Mouse (Mus musculus): Measurements from ENCODE around the gene Fam72a. TPM values are rescaled to one million over a fixed set of nuclear protein-coding genes. Genes with fewer than 3 reads are reported as not detected.

Gene Fam72a
- polyA plus RNA-seq, 1 experiment from 2014 or later: 1.8 TPM

GRCm38 (mm10) chr1:131523794-131524193, 3.9 kb upstream of the Fam72a start:
- peak; percentile 28 for DNase-seq
- Histone ChIP-seq H3K9ac (replicated peaks; ENCODE audit: low read length) (peak overlapping the region; percentile 81; the same call in 1 of the 2 replicates), H3K4me2 (ENCODE audit: low read length) (peak overlapping the region; percentile 93), H3K27me3 (ENCODE audit: control insufficient read depth, insufficient read depth, low read length) (no peaks in the 10 kb centered on the region), H3K36me3 (ENCODE audit: control insufficient read depth, insufficient read depth, low read length) (no peaks in the 10 kb centered on the region), H3K27ac (replicated peaks; ENCODE audit: low read depth, low read length) (no peak overlapping the region; the same call in 1 of the 2 replicates), H3K9me3 (ENCODE audit: control insufficient read depth, low read length) (no peaks in the 10 kb centered on the region), H3K4me1 (ENCODE audit: control insufficient read depth, insufficient read depth, low read length) (peaks cover 45% of the 10 kb centered on the region), H3K4me3 (replicated peaks; ENCODE audit: low read depth, low read length) (peak overlapping the region; percentile 77)
- ATAC-seq (ENCODE audit: low FRiP score, low TSS enrichment): no peak
- 46% methylated on average over 3 of the region's 3 CpGs for WGBS

- peak overlapping the region; percentile 93 for H3K4me2 ChIP-seq (ENCODE audit: low read length)
- peak overlapping the region; percentile 88 for H3K27ac ChIP-seq (replicated peaks; ENCODE audit: low read depth, low read length)
- H3K9me3 ChIP-seq (ENCODE audit: control insufficient read depth, low read length): no peaks in the 10 kb centered on the region
- no peaks in the 10 kb centered on the region for H3K36me3 ChIP-seq (ENCODE audit: control insufficient read depth, insufficient read depth, low read length)
- H3K9ac ChIP-seq (replicated peaks; ENCODE audit: low read length): peak overlapping the region; percentile 81
- DNase-seq: peak; percentile 70
- under 1% methylated on average over 26 of the region's 26 CpGs for WGBS
- ATAC-seq (ENCODE audit: low FRiP score, low TSS enrichment): no peak
- H3K4me3 ChIP-seq (replicated peaks; ENCODE audit: low read depth, low read length): peak overlapping the region; percentile 77
- peaks cover 52% of the 10 kb centered on the region for H3K4me1 ChIP-seq (ENCODE audit: control insufficient read depth, insufficient read depth, low read length)
- H3K27me3 ChIP-seq (ENCODE audit: control insufficient read depth, insufficient read depth, low read length): no peaks in the 10 kb centered on the region
Observed at GRCm38 (mm10) chr1:131525101-131525585, 2.6 kb upstream of the Fam72a start.

- Histone ChIP-seq H3K4me2 (ENCODE audit: low read length) (peak overlapping the region; percentile 93), H3K9me3 (ENCODE audit: control insufficient read depth, low read length) (no peaks in the 10 kb centered on the region), H3K36me3 (ENCODE audit: control insufficient read depth, insufficient read depth, low read length) (no peaks in the 10 kb centered on the region), H3K4me3 (replicated peaks; ENCODE audit: low read depth, low read length) (peak overlapping the region; percentile 77), H3K9ac (replicated peaks; ENCODE audit: low read length) (peak overlapping the region; percentile 81), H3K27ac (replicated peaks; ENCODE audit: low read depth, low read length) (peak overlapping the region; percentile 88), H3K27me3 (ENCODE audit: control insufficient read depth, insufficient read depth, low read length) (no peaks in the 10 kb centered on the region), H3K4me1 (ENCODE audit: control insufficient read depth, insufficient read depth, low read length) (peaks cover 52% of the 10 kb centered on the region)
- DNase-seq (peak; percentile 66), ATAC-seq (ENCODE audit: low FRiP score, low TSS enrichment) (no peak)
- under 1% methylated on average over 41 of the region's 41 CpGs for WGBS
Observed at GRCm38 (mm10) chr1:131525586-131526271, 2.0 kb upstream of the Fam72a start.

GRCm38 (mm10) chr1:131526371-131527270, 1.1 kb upstream of the Fam72a start:
- no peaks in the 10 kb centered on the region for H3K9me3 ChIP-seq (ENCODE audit: control insufficient read depth, low read length)
- WGBS: under 1% methylated on average over 81 of the region's 81 CpGs
- peaks cover 45% of the 10 kb centered on the region for H3K4me1 ChIP-seq (ENCODE audit: control insufficient read depth, insufficient read depth, low read length)
- H3K4me3 ChIP-seq (replicated peaks; ENCODE audit: low read depth, low read length): peak overlapping the region; percentile 77
- H3K4me2 ChIP-seq (ENCODE audit: low read length): peak overlapping the region; percentile 93
- peak overlapping the region; percentile 88 for H3K27ac ChIP-seq (replicated peaks; ENCODE audit: low read depth, low read length)
- ATAC-seq (ENCODE audit: low FRiP score, low TSS enrichment) (peak; percentile 24), DNase-seq (peak; percentile 81)
- H3K27me3 ChIP-seq (ENCODE audit: control insufficient read depth, insufficient read depth, low read length): no peaks in the 10 kb centered on the region
- H3K36me3 ChIP-seq (ENCODE audit: control insufficient read depth, insufficient read depth, low read length): no peaks in the 10 kb centered on the region
- H3K9ac ChIP-seq (replicated peaks; ENCODE audit: low read length): peak overlapping the region; percentile 81

- Histone ChIP-seq H3K27ac (replicated peaks; ENCODE audit: low read depth, low read length) (0 out of 2 replicates have a peak overlapping the region, but pooled peaks have one; percentile 41), H3K4me2 (ENCODE audit: low read length) (peak overlapping the region; percentile 99), H3K27me3 (ENCODE audit: control insufficient read depth, insufficient read depth, low read length) (no peaks in the 10 kb centered on the region), H3K9ac (replicated peaks; ENCODE audit: low read length) (peak overlapping the region; percentile 46), H3K4me3 (replicated peaks; ENCODE audit: low read depth, low read length) (peak overlapping the region; percentile 67), H3K9me3 (ENCODE audit: control insufficient read depth, low read length) (no peaks in the 10 kb centered on the region), H3K36me3 (ENCODE audit: control insufficient read depth, insufficient read depth, low read length) (no peaks in the 10 kb centered on the region), H3K4me1 (ENCODE audit: control insufficient read depth, insufficient read depth, low read length) (peaks cover 31% of the 10 kb centered on the region)
- DNase-seq (peak; percentile 58), ATAC-seq (ENCODE audit: low FRiP score, low TSS enrichment) (no peak)
- 0% methylated on average over 34 of the region's 34 CpGs for WGBS
Observed at GRCm38 (mm10) chr1:131528081-131528507, 391 bp downstream of the Fam72a start.

GRCm38 (mm10) chr1:131528561-131529166, 961 bp downstream of the Fam72a start:
- DNase-seq: no peak

GRCm38 (mm10) chr1:131539771-131540170, 12.1 kb downstream of the Fam72a start:
- 97% methylated on average over 4 of the region's 4 CpGs for WGBS
- Histone ChIP-seq H3K9me3 (ENCODE audit: control insufficient read depth, low read length) (no peaks in the 10 kb centered on the region), H3K4me2 (ENCODE audit: low read length) (no peak overlapping the region), H3K36me3 (ENCODE audit: control insufficient read depth, insufficient read depth, low read length) (no peaks in the 10 kb centered on the region), H3K9ac (replicated peaks; ENCODE audit: low read length) (no peak overlapping the region), H3K4me1 (ENCODE audit: control insufficient read depth, insufficient read depth, low read length) (0 out of 2 replicates have a peak, but pooled peaks cover 4% of the 10 kb centered on the region), H3K27ac (replicated peaks; ENCODE audit: low read depth, low read length) (no peak overlapping the region), H3K27me3 (ENCODE audit: control insufficient read depth, insufficient read depth, low read length) (no peaks in the 10 kb centered on the region), H3K4me3 (replicated peaks; ENCODE audit: low read depth, low read length) (no peak overlapping the region)
- ATAC-seq (ENCODE audit: low FRiP score, low TSS enrichment) (no peak), DNase-seq (no peak)

More at GRCm38 (mm10) chr1:131528561-131529166, 961 bp downstream of the Fam72a start:
- Histone ChIP-seq H3K36me3 (ENCODE audit: control insufficient read depth, insufficient read depth, low read length) (no peaks in the 10 kb centered on the region), H3K9me3 (ENCODE audit: control insufficient read depth, low read length) (no peaks in the 10 kb centered on the region), H3K4me1 (ENCODE audit: control insufficient read depth, insufficient read depth, low read length) (peaks cover 28% of the 10 kb centered on the region), H3K4me3 (replicated peaks; ENCODE audit: low read depth, low read length) (peak overlapping the region; percentile 67), H3K4me2 (ENCODE audit: low read length) (peak overlapping the region; percentile 99), H3K27me3 (ENCODE audit: control insufficient read depth, insufficient read depth, low read length) (no peaks in the 10 kb centered on the region), H3K27ac (replicated peaks; ENCODE audit: low read depth, low read length) (no peak overlapping the region), H3K9ac (replicated peaks; ENCODE audit: low read length) (peak overlapping the region; percentile 46)
- 2% methylated on average over 9 of the region's 9 CpGs for WGBS
- ATAC-seq (ENCODE audit: low FRiP score, low TSS enrichment): no peak

- Histone ChIP-seq H3K4me2 (ENCODE audit: low read length) (no peak overlapping the region), H3K4me1 (ENCODE audit: control insufficient read depth, insufficient read depth, low read length) (0 out of 2 replicates have a peak, but pooled peaks cover 4% of the 10 kb centered on the region), H3K4me3 (replicated peaks; ENCODE audit: low read depth, low read length) (no peak overlapping the region), H3K36me3 (ENCODE audit: control insufficient read depth, insufficient read depth, low read length) (no peaks in the 10 kb centered on the region), H3K9ac (replicated peaks; ENCODE audit: low read length) (no peak overlapping the region), H3K27me3 (ENCODE audit: control insufficient read depth, insufficient read depth, low read length) (no peaks in the 10 kb centered on the region), H3K9me3 (ENCODE audit: control insufficient read depth, low read length) (no peaks in the 10 kb centered on the region), H3K27ac (replicated peaks; ENCODE audit: low read depth, low read length) (no peak overlapping the region)
- 23% methylated on average over 5 of the region's 5 CpGs for WGBS
- ATAC-seq (ENCODE audit: low FRiP score, low TSS enrichment) (no peak), DNase-seq (no peak)
Observed at GRCm38 (mm10) chr1:131540795-131541194, 13.1 kb downstream of the Fam72a start.

Data from midbrain, embryonic 14.5 days (tissue).